Mouse (Mus musculus): ENCODE measurements around the gene Babam2.

- TF ChIP-seq CTCF (IDR thresholded peaks at IDR 0.05; ENCODE audit: low read depth, low read length) (no peak), GATA1 (IDR thresholded peaks at IDR 0.05; ENCODE audit: borderline replicate concordance, low read length) (no peak), TAL1 (conservative IDR thresholded peaks at IDR 0.05; ENCODE audit: low read depth, low read length) (no peak)
These were observed 162.9 kb downstream of the Babam2 start for GRCm38 (mm10) chr5:31860426-31860825.
